Comparison of ENCODE assay signal across 8 mouse cellular contexts in genomic region chr9:57561711-57562099, GRCm38 (mm10). TPM values are rescaled to one million over a fixed set of nuclear protein-coding genes. Genes with fewer than 3 reads are reported as not detected.
DNase-seq lines count a peak whose midpoint lies in the region; ATAC-seq lines count a peak whose summit lies in the region.

No protein-coding gene starts in this region.

- H3K4me3 ChIP-seq in lung, embryonic 15.5 days: peak overlapping the region; percentile 80
- peak overlapping the region; percentile 63 for H3K4me3 ChIP-seq in forebrain, embryonic 13.5 days

- peaks cover 39% of the 10 kb centered on the region for H3K4me1 ChIP-seq in lung, embryonic 15.5 days
- H3K4me1 ChIP-seq in forebrain, embryonic 13.5 days: peaks cover 41% of the 10 kb centered on the region

- 78% methylated on average over 13 of the region's 13 CpGs for WGBS in lung, embryonic 15.5 days
- 82% methylated on average over 13 of the region's 13 CpGs for WGBS in forebrain, embryonic 13.5 days

- H3K27ac ChIP-seq in lung, embryonic 15.5 days: no peak overlapping the region
- no peak overlapping the region for H3K27ac ChIP-seq in forebrain, embryonic 13.5 days

- DNase-seq in lung, postnatal 10 days: no peak
- peak; percentile 71 to 78 for DNase-seq in kidney, postnatal 25 days
- DNase-seq in cerebellum, postnatal 4 days (ENCODE audit: low spot score in 2 of 2): no peak
- no peak for DNase-seq in adrenal gland, adult 18-20 months (ENCODE audit: low spot score in 2 of 2)
- no peak for DNase-seq in gastrocnemius, postnatal 14 days

- no peak for ATAC-seq in lung, embryonic 15.5 days (ENCODE audit: borderline replicate concordance, extremely low read depth, low FRiP score, low TSS enrichment)
- no peak for ATAC-seq in forebrain, embryonic 13.5 days
- peak; percentile 15; the same call in 1 of the 2 replicates for ATAC-seq in monocyte, adult 5-6 weeks (replicated peaks; ENCODE audit: insufficient number of reproducible peaks, low FRiP score, low TSS enrichment, poor library complexity, severe bottlenecking)

- H3K9me3 ChIP-seq in lung, embryonic 15.5 days: no peaks in the 10 kb centered on the region
- no peaks in the 10 kb centered on the region for H3K9me3 ChIP-seq in forebrain, embryonic 13.5 days (replicated peaks)

- H3K36me3 ChIP-seq in lung, embryonic 15.5 days: no peaks in the 10 kb centered on the region
- H3K36me3 ChIP-seq in forebrain, embryonic 13.5 days (ENCODE audit: poor library complexity, severe bottlenecking): no peaks in the 10 kb centered on the region

- H3K4me2 ChIP-seq in lung, embryonic 15.5 days: peak overlapping the region; percentile 77
- H3K4me2 ChIP-seq in forebrain, embryonic 13.5 days: peak overlapping the region; percentile 77

- peak overlapping the region; percentile 63; the same call in 1 of the 2 replicates for H3K9ac ChIP-seq in lung, embryonic 15.5 days
- H3K9ac ChIP-seq in forebrain, embryonic 13.5 days: peak overlapping the region; percentile 76

- intact Hi-C loops in gastrocnemius, postnatal 14 days (cut with DNase I; ENCODE audit: low total_unique reads): no loop called here

- H3K27me3 ChIP-seq in lung, embryonic 15.5 days: no peaks in the 10 kb centered on the region; the same call in 1 of the 2 replicates
- H3K27me3 ChIP-seq in forebrain, embryonic 13.5 days: 0 out of 2 replicates have a peak, but pooled peaks cover 3% of the 10 kb centered on the region

RNA-seq across cellular contexts. Expression of gene Scamp2, which starts 1.0 kb away (rescaled TPM):
- polyA plus RNA-seq in lung, embryonic 15.5 days (2015; fragmentation: Nextera tagmentation; extraction: Ambion mirVana): 60.9 and 61.2 TPM in 2 replicates
- polyA plus RNA-seq in forebrain, embryonic 13.5 days (2015; fragmentation: Nextera tagmentation; extraction: Ambion mirVana): 56.5 and 63.9 TPM in 2 replicates
- 30.6 to 40.9 TPM (median 34.3 TPM) in 3 replicates for total RNA-seq in monocyte, adult 5-6 weeks (2017)
- total RNA-seq in adrenal gland, adult 18-20 months (2021): 10 to 100 TPM; 51.3 to 61.9 TPM
- 10 to 100 TPM; 44.2 to 45.0 TPM for total RNA-seq in gastrocnemius, postnatal 14 days (2021)

RNA-seq across cellular contexts. Expression of gene Mpi, which starts 9.1 kb away (rescaled TPM):
- polyA plus RNA-seq in lung, embryonic 15.5 days (2015; fragmentation: Nextera tagmentation; extraction: Ambion mirVana): 39.8 and 46.3 TPM in 2 replicates
- polyA plus RNA-seq in forebrain, embryonic 13.5 days (2015; fragmentation: Nextera tagmentation; extraction: Ambion mirVana): 63.2 and 70.0 TPM in 2 replicates
- total RNA-seq in monocyte, adult 5-6 weeks (2017): 1.9 to 7.7 TPM (median 7.5 TPM) in 3 replicates
- total RNA-seq in adrenal gland, adult 18-20 months (2021): 10 to 100 TPM; 34.7 to 36.8 TPM
- 10 to 100 TPM; 69.8 to 87.0 TPM for total RNA-seq in gastrocnemius, postnatal 14 days (2021)

RNA-seq across cellular contexts. Expression of gene Fam219b, which starts 24.4 kb away (rescaled TPM):
- polyA plus RNA-seq in lung, embryonic 15.5 days (2015; fragmentation: Nextera tagmentation; extraction: Ambion mirVana): 23.1 and 23.2 TPM in 2 replicates
- polyA plus RNA-seq in forebrain, embryonic 13.5 days (2015; fragmentation: Nextera tagmentation; extraction: Ambion mirVana): 20.1 and 23.3 TPM in 2 replicates
- total RNA-seq in monocyte, adult 5-6 weeks (2017): 17.5 to 23.5 TPM (median 18.2 TPM) in 3 replicates
- 10 to 100 TPM; 21.4 to 26.4 TPM for total RNA-seq in adrenal gland, adult 18-20 months (2021)
- 1 to 10 TPM; 4.5 to 6.1 TPM for total RNA-seq in gastrocnemius, postnatal 14 days (2021)

RNA-seq across cellular contexts. Expression of gene Ulk3, which starts 27.5 kb away (rescaled TPM):
- 11.6 and 16.0 TPM in 2 replicates for polyA plus RNA-seq in lung, embryonic 15.5 days (2015; fragmentation: Nextera tagmentation; extraction: Ambion mirVana)
- 20.0 and 20.3 TPM in 2 replicates for polyA plus RNA-seq in forebrain, embryonic 13.5 days (2015; fragmentation: Nextera tagmentation; extraction: Ambion mirVana)
- 3.8 to 20.7 TPM (median 20.3 TPM) in 3 replicates for total RNA-seq in monocyte, adult 5-6 weeks (2017)
- total RNA-seq in adrenal gland, adult 18-20 months (2021): 10 to 100 TPM; 12.3 to 13.6 TPM
- total RNA-seq in gastrocnemius, postnatal 14 days (2021): 1 to 10 TPM; 3.4 to 4.3 TPM

RNA-seq across cellular contexts. Expression of gene Cox5a, which starts 40.6 kb away (rescaled TPM):
- polyA plus RNA-seq in lung, embryonic 15.5 days (2015; fragmentation: Nextera tagmentation; extraction: Ambion mirVana): 516 and 522 TPM in 2 replicates
- 775 and 903 TPM in 2 replicates for polyA plus RNA-seq in forebrain, embryonic 13.5 days (2015; fragmentation: Nextera tagmentation; extraction: Ambion mirVana)
- 54.8 to 108 TPM (median 74.5 TPM) in 3 replicates for total RNA-seq in monocyte, adult 5-6 weeks (2017)
- total RNA-seq in adrenal gland, adult 18-20 months (2021): 100 to 1,000 TPM; 514 to 860 TPM
- total RNA-seq in gastrocnemius, postnatal 14 days (2021): 1,000 to 10,000 TPM; 1,175 to 1,382 TPM

Comparison
In these comparisons a context has a peak if more than half of its experiments do, and no peak if none do; other contexts are left out.
1. DNase-seq: peak in kidney, postnatal 25 days (2 of 2); none in lung, postnatal 10 days (single experiment), cerebellum, postnatal 4 days (0 of 2), adrenal gland, adult 18-20 months (0 of 2) and gastrocnemius, postnatal 14 days (single experiment).